Mouse (Mus musculus) stomach, embryonic 16.5 days (tissue): ENCODE measurements around the gene Glis1. TPM values are rescaled to one million over a fixed set of nuclear protein-coding genes. Genes with fewer than 3 reads are reported as not detected.
A peak's percentile ranks its signal among the peaks of the same experiment; 100 is the strongest.

Source experiments
- ATAC-seq: fragments of 200-750 bp; cut with Nextera tagmentation; 2 replicates; pipeline ENCODE4 v1.8.0; 2017; ENCODE audit warnings: moderate number of reproducible peaks, moderate TSS enrichment; ENCODE audit not compliant: insufficient read depth, low FRiP score
- H3K27ac ChIP-seq: fragments of 300-500 bp; sonication (generic); 2 replicates; pipeline ENCODE4 v1.5.1; 2014; ENCODE audit warnings: low read length
- H3K27me3 ChIP-seq: fragments of 300-500 bp; sonication (generic); 2 replicates; pipeline ENCODE4 v1.6.1; 2014; ENCODE audit warnings: low read length, control low read depth, mixed read lengths; ENCODE audit not compliant: control insufficient read depth, insufficient read depth
- H3K36me3 ChIP-seq: fragments of 300-500 bp; sonication (generic); 2 replicates; pipeline ENCODE4 v1.6.1; 2014; ENCODE audit warnings: low read length; ENCODE audit not compliant: control insufficient read depth, insufficient read depth
- H3K4me1 ChIP-seq: fragments of 300-500 bp; sonication (generic); 2 replicates; pipeline ENCODE4 v1.6.1; 2014; ENCODE audit warnings: low read length, control low read depth, mixed read lengths; ENCODE audit not compliant: control insufficient read depth, insufficient read depth
- H3K4me2 ChIP-seq: fragments of 300-500 bp; sonication (generic); 2 replicates; pipeline ENCODE4 v1.6.1; 2014; ENCODE audit warnings: low read depth, low read length, mixed read lengths
- H3K4me3 ChIP-seq: fragments of 300-500 bp; sonication (generic); replicated peaks from 2 replicates; pipeline ENCODE4 v1.5.1; 2014; ENCODE audit warnings: mild to moderate bottlenecking, low read length
- H3K9ac ChIP-seq: fragments of 300-500 bp; sonication (generic); 2 replicates; pipeline ENCODE4 v1.6.1; 2014; ENCODE audit warnings: low read length
- H3K9me3 ChIP-seq: fragments of 300-500 bp; sonication (generic); replicated peaks from 2 replicates; pipeline ENCODE4 v1.6.1; 2016; ENCODE audit warnings: low read length, control low read depth; ENCODE audit not compliant: control insufficient read depth
- WGBS: fragments of 180-500 bp; shearing (Covaris S2); extraction: QIAGEN DNeasy Blood & Tissue Kit; methylation state at CpG from one replicate; pipeline ENCODE4 v1.1.7; 2014; 5-methylcytosine and 5-hydroxymethylcytosine counted together
- polyA plus RNA-seq: library from polyadenylated mRNA; unstranded; fragments of >200 nt; fragmentation: Nextera tagmentation; extraction: Ambion mirVana; gene quantifications from 2 replicates; pipeline ENCODE4 v1.2.1, GENCODE M21; 2015

Gene Glis1
- polyA plus RNA-seq, 1 experiment from 2014 or later, result 0.87 TPM

DNA sequence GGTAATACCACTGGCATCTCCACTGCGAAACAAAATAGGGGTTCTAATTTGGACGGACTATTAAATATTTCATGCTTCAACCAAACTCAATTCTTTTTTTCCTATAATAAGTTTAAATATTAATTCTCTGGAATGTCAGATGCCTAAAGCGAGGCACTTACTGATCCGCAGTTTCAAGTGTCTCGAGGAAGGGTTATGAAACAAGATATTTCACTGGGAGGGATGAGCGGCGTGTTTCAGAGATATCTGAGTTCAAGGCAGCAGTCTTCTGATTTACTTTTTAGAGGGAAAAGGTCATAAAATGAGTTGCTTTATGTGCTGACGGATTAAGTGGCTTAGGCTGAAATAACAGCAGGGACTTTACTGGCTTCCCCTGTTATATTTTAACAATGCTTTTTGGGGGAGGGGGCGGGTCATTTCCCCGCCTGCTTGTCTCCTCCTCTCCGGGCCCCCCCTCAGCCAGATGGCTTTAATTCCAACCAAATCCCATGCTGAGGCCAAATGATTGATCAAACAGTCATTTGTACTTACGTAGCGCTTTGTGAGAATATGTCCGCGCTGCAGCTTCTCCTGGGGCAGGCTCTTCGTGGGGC is 8.6 kb downstream of the Glis1 start:
- Histone ChIP-seq H3K9ac (no peak overlapping the region), H3K4me2 (peak overlapping the region; percentile 19; the same call in 1 of the 2 replicates), H3K36me3 (no peaks in the 10 kb centered on the region), H3K4me1 (no peaks in the 10 kb centered on the region; the same call in 1 of the 2 replicates), H3K9me3 (peaks cover 3% of the 10 kb centered on the region; the same call in 1 of the 2 replicates), H3K27me3 (peaks cover 32% of the 10 kb centered on the region), H3K4me3 (no peak overlapping the region), H3K27ac (no peak overlapping the region)
- whole genome bisulfite sequencing, result 39% methylated on average over 16 of the region's 16 CpGs
- ATAC-seq, result no peak

DNA sequence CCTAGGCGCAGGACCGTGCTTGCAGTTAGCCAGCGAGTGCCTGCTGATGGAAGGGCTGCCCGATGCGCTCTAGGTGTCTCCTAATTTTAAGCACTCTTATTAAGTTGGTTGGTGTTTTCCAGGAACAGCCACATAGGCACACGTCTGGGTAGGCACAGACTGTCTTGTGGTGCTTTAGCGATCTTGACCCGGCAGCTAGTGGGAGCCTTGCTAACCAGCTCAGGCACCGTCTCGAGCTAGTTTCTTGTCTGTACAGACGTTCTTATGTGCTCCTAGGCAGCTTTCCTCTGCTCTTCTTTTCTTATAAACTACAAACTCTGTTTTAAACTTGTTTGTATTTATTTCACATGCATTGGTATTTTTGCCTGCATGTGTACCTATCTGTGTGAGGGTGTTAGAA is 9.2 kb downstream of the Glis1 start:
- no peaks in the 10 kb centered on the region; the same call in 1 of the 2 replicates for H3K4me1 ChIP-seq
- peaks cover 3% of the 10 kb centered on the region; the same call in 1 of the 2 replicates for H3K9me3 ChIP-seq
- no peak for ATAC-seq
- H3K4me2 ChIP-seq, result no peak overlapping the region
- H3K27ac ChIP-seq, result no peak overlapping the region
- H3K9ac ChIP-seq, result no peak overlapping the region
- peaks cover 26% of the 10 kb centered on the region for H3K27me3 ChIP-seq
- no peaks in the 10 kb centered on the region for H3K36me3 ChIP-seq
- 64% methylated on average over 11 of the region's 11 CpGs for WGBS
- H3K4me3 ChIP-seq, result no peak overlapping the region

DNA sequence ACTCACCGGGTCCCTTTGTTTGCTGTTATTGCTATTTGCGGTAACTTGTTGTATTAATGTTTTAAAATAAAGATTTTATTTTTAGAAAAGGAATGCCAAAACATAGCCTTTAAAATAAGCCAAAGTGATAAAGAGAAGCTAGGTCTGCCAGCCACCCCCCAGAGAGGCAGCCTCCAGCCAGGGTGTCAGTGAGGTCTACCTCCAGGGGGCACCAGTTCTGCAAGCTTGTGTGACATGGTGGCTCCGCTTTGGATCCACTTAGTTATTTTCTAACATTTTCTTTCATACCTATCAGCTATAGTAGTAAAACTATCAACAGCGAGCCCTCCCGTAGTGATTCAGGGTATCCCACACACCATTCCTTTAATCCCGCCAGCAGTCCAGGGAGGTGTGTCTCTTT is 14.1 kb downstream of the Glis1 start:
- no peaks in the 10 kb centered on the region; the same call in 1 of the 2 replicates for H3K4me1 ChIP-seq
- H3K9me3 ChIP-seq, result peaks cover 3% of the 10 kb centered on the region; the same call in 1 of the 2 replicates
- no peak overlapping the region for H3K27ac ChIP-seq
- WGBS, result 83% methylated on average over 6 of the region's 6 CpGs
- H3K4me2 ChIP-seq, result no peak overlapping the region
- peaks cover 7% of the 10 kb centered on the region; the same call in 1 of the 2 replicates for H3K27me3 ChIP-seq
- no peak overlapping the region for H3K4me3 ChIP-seq
- ATAC-seq, result no peak; the same call in 1 of the 2 replicates
- no peaks in the 10 kb centered on the region for H3K36me3 ChIP-seq
- H3K9ac ChIP-seq, result no peak overlapping the region

DNA sequence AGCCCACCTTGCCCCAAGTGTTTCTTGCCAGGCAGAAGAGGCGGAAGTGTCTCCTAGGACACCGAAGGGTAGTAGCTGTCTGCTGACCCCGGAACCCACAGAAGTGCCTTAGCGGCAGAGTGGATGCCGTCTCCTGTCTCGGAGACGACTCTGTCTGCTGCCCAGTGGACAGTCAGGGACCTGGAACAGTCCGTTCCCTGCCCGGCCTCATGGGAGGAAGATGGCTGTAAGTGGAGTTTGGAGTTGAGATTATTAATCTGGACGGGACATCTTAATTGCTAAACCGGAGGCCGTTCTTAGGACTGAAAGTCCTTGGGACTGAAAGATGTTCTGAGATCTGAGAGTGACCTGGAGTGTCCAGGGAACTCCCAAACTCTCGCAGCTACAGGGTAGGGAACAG is 15.1 kb downstream of the Glis1 start:
- Histone ChIP-seq H3K4me3 (no peak overlapping the region), H3K36me3 (no peaks in the 10 kb centered on the region), H3K4me1 (no peaks in the 10 kb centered on the region), H3K4me2 (no peak overlapping the region), H3K27ac (no peak overlapping the region), H3K9me3 (peaks cover 3% of the 10 kb centered on the region; the same call in 1 of the 2 replicates), H3K9ac (no peak overlapping the region), H3K27me3 (peaks cover 5% of the 10 kb centered on the region; the same call in 1 of the 2 replicates)
- WGBS, result 86% methylated on average over 13 of the region's 13 CpGs
- no peak for ATAC-seq

DNA sequence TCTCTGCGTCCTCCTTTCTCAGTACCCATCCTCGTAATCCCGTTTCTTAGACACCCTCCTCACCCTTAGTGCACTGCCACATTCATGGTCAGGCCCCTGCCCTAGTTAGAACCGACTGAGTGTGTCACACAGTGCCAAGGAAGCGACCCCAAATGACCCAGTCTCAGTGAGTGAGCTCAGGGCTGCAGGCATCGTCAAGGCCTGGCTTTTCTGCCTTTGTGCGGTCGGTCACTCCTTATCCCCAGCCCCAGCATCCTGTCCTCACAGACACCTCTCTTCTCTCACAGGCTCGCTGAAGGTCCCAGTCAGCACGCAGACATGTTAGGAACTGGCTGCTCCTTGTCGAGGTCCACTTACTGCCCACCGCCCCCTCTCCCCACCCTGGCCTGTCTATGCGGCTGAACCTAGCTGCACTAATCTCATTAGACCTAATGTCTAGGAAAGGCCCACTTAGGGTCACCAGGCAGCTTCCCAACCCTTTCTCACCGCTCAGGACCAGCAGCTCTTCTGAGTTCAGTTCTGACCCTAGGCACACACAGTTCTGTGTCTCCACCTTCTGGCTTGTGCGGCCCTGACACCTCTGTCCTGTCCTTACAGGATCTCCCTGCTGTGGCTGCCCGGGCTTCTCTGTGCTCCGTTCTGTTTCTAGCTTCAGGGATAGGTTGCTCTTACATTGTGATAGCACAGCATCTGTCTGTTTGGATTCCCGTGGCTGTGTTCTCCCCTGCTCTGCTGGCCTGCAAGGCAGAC is 18.1 kb downstream of the Glis1 start:
- H3K27me3 ChIP-seq, result peaks cover 5% of the 10 kb centered on the region; the same call in 1 of the 2 replicates
- no peak overlapping the region for H3K4me3 ChIP-seq
- no peak overlapping the region for H3K4me2 ChIP-seq
- no peak for ATAC-seq
- no peaks in the 10 kb centered on the region for H3K9me3 ChIP-seq
- H3K9ac ChIP-seq, result no peak overlapping the region
- no peaks in the 10 kb centered on the region for H3K36me3 ChIP-seq
- H3K4me1 ChIP-seq, result no peaks in the 10 kb centered on the region
- 77% methylated on average over 18 of the region's 18 CpGs for WGBS
- H3K27ac ChIP-seq, result no peak overlapping the region

DNA sequence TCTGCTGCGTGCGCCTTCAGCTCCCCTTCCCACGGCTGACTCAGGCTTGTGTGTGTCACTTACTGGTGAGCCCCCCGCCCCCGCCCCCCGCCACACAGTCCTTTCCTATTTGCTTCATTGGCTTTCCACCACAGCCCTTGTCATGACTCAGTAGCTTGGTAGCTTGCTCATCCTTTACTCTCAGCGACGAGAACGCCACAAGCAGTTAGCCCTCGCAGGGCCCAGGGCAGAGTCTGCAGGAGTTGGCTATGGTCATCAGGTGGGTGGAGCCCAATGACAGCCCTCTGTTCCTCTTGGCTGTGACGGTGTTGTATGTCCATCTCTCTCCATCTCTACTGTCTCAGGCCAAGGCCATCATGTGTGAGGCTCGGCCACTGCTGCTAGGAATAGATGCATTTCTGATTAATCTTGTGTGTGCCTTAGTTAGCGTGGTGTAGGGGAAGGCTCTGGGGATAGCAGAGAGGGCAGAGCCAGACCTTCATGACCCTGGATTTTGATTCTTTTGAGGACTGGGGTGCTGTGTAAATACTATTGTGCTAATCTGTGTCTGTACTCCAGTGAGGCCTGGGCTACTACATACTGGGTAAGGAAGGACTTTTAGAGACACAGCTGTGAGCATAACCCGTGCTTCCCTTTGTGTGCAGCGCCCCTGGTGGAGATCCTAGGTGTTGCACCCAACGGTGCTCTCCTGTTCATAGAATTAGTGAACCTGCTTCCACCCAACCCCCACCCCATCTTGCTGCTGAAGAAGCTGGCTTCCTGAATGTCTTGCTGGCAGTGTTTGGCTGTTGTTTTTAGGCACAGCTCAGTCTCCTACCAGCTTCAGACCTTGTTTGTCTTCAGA is 19.0 kb downstream of the Glis1 start:
- no peaks in the 10 kb centered on the region for H3K9me3 ChIP-seq
- H3K4me2 ChIP-seq, result no peak overlapping the region
- H3K36me3 ChIP-seq, result no peaks in the 10 kb centered on the region
- WGBS, result 59% methylated on average over 16 of the region's 16 CpGs
- 0 out of 2 replicates have a peak, but pooled peaks cover 3% of the 10 kb centered on the region for H3K4me1 ChIP-seq
- H3K4me3 ChIP-seq, result no peak overlapping the region
- peaks cover 5% of the 10 kb centered on the region; the same call in 1 of the 2 replicates for H3K27me3 ChIP-seq
- H3K27ac ChIP-seq, result no peak overlapping the region
- ATAC-seq, result peak; percentile 65
- no peak overlapping the region for H3K9ac ChIP-seq

DNA sequence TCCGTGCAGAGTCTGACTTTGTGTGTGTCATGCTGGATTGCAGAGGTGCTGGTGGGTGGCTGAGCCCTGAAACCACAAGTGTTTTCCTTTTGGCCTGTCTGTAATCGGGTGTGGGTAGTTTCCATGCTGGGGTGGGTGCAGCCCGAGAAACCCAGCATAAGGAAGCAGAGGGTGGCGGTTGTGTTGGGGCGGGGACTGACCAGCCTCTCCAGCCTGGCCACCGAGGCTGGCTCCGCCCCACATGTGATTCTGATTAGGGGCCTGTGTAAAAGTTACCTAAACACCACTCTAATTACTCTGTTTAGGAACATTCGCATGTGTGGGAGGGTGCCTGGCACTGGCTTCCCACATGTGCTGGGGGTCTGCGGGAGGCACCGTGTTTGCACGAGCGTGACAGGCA is 23.2 kb downstream of the Glis1 start:
- no peak overlapping the region for H3K4me2 ChIP-seq
- H3K27ac ChIP-seq, result no peak overlapping the region
- H3K4me3 ChIP-seq, result no peak overlapping the region
- H3K36me3 ChIP-seq, result no peaks in the 10 kb centered on the region
- no peaks in the 10 kb centered on the region; the same call in 1 of the 2 replicates for H3K27me3 ChIP-seq
- 54% methylated on average over 12 of the region's 12 CpGs for whole genome bisulfite sequencing
- no peak overlapping the region for H3K9ac ChIP-seq
- H3K4me1 ChIP-seq, result 0 out of 2 replicates have a peak, but pooled peaks cover 3% of the 10 kb centered on the region
- ATAC-seq, result 0 out of 2 replicates have a peak, but pooled peaks have one; percentile 19
- no peaks in the 10 kb centered on the region for H3K9me3 ChIP-seq

DNA sequence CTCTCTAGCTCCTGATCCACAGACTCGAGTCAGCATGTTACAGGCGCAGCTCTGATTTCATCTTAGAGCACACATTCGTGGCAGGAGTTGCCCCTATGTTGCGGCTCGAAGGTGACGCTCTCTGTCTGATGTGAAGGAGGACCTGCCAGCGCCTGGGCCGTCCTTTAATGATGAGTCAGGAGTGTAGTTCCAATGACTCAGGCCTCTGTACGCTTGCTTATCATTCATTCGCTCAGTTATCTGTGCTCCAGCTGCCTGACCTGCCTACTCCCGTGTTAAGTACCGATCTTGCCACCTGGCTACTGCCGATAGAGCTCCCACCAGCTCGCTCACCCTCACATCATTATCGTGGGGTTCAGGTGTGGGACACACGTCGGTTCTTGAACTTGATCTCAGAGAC is 24.5 kb downstream of the Glis1 start:
- Histone ChIP-seq H3K27ac (no peak overlapping the region), H3K27me3 (no peaks in the 10 kb centered on the region; the same call in 1 of the 2 replicates), H3K4me2 (no peak overlapping the region), H3K4me1 (0 out of 2 replicates have a peak, but pooled peaks cover 3% of the 10 kb centered on the region), H3K4me3 (no peak overlapping the region), H3K9me3 (no peaks in the 10 kb centered on the region), H3K9ac (no peak overlapping the region), H3K36me3 (no peaks in the 10 kb centered on the region)
- 74% methylated on average over 17 of the region's 17 CpGs for WGBS
- ATAC-seq, result peak; percentile 63
